Mouse (Mus musculus) adrenal gland, adult (tissue): ENCODE results near the gene Gpatch4.
A peak's percentile ranks its signal among the peaks of the same experiment; 100 is the strongest.

ENCODE experiments used
- DNase-seq, 2 experiments: peaks; one replicate each; pipeline ENCODE4 v3.0.0; 2022 to 2023; ENCODE audit warnings: low spot score in 1 of 2; ENCODE audit not compliant: inconsistent age in 2 of 2

Gene Gpatch4

GRCm38 (mm10) chr3:88090616-88091015 lies 47.7 kb downstream of the Gpatch4 start:
- no peak for DNase-seq

- no peak for DNase-seq
Observed at GRCm38 (mm10) chr3:88094126-88094525, 51.2 kb downstream of the Gpatch4 start.

GRCm38 (mm10) chr3:88097666-88098065 lies 54.8 kb downstream of the Gpatch4 start:
- no peak for DNase-seq

- no peak for DNase-seq
Observed at GRCm38 (mm10) chr3:88100251-88100650, 57.3 kb downstream of the Gpatch4 start.

- peak in 1 of 2 experiments; percentile 54 for DNase-seq
Observed at GRCm38 (mm10) chr3:88101736-88102135, 58.8 kb downstream of the Gpatch4 start.

GRCm38 (mm10) chr3:88102196-88102595 lies 59.3 kb downstream of the Gpatch4 start:
- no peak for DNase-seq

- peak; percentile 18 to 64 for DNase-seq
Observed at GRCm38 (mm10) chr3:88102611-88103010, 59.7 kb downstream of the Gpatch4 start.
